Mouse (Mus musculus) gastrocnemius, adult 8-10 months (tissue): ENCODE data around the gene Tmem38b. TPM values are rescaled to one million over a fixed set of nuclear protein-coding genes. Genes with fewer than 3 reads are reported as not detected.

Experiments used
- DNase-seq, 2 experiments: peaks; one replicate each; pipeline ENCODE4 v3.0.0; 2022; ENCODE audit warnings: low spot score in 2 of 2
- total RNA-seq, 4 experiments: library from RNA; stranded (reverse); gene quantifications; 2 replicates each; pipeline ENCODE4 v1.2.4; 2022

Tmem38b gene
- total RNA-seq, 4 experiments from 2014 or later = 56.5 to 89.2 (median 63.7) TPM

DNA sequence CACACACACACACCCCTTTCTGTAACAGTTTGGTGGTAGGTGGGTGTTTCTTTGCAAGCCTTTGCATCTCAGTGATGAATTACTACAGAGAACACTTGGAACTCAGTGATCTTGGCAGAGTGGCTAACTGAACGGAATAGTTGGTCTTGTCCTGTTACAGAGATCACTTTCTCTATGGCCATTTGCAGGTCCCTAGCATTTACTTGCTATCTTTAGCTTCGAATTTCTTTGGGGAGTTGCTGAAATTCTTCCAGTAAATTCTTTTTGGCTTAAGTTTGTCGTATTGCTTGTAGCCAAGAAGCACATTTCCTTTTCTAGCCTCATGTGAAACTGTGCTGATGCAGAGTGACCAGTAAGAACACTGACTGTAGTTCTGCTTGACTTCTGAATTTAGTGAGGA lies 3.1 kb downstream of the Tmem38b start:
- no peak for DNase-seq

DNA sequence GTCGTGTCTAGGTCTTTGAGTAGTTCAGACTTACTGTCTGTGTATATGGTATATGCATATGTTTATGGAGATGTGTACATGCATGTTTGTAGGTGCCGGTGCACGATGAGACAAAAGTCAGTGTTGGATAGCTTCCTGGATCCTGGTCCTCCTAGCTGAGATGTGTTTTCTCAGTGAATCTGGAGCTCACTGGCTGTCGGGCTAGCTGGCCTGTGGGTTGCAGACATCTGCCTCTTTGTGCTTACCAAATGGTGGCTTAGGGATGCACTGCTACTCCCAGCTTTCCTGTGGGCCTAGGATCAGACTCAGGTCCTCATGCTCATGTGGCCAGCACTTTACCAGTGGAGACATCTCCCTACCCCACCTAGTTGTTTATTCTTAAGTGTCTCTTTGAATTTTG lies 4.2 kb downstream of the Tmem38b start:
- DNase-seq = no peak

DNA sequence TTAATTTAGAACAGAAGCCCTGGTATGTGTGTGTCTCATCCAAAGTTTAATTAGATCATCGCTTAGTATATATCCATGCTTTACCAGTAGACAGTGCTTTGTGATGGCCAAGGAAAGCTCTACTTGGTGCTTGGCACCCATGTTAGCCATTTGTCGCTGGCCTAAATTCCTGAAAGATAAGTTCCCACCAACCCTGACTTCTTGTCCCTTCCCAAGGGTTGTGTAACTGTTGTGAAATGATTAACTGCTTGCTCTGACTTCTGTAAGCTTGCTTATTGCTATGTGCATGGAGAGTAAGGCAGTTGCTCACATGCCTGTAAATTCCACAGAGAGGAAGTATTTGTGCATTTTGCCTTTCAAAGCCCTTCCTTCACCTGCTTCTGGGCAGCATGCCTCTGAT lies 4.7 kb downstream of the Tmem38b start:
- no peak for DNase-seq

DNA sequence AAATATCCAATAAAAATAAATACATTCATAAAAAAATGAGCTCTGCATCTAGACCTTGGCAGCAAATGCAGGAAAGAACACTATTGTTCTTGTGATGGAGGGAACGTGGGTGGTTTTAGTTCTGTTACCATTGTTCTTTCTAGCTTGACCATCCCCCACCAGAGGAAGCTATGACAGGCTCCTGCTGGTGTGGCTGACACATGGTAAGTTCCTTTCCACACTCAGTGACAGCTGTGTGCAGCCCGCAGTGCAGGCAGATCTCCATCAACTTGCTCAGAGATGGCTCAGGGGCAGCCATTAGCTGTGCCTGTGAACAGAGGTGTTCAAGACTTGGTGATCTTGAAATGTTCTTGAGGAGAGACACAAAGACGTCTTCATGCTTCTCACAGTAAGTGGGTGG lies 6.5 kb downstream of the Tmem38b start:
- no peak for DNase-seq

DNA sequence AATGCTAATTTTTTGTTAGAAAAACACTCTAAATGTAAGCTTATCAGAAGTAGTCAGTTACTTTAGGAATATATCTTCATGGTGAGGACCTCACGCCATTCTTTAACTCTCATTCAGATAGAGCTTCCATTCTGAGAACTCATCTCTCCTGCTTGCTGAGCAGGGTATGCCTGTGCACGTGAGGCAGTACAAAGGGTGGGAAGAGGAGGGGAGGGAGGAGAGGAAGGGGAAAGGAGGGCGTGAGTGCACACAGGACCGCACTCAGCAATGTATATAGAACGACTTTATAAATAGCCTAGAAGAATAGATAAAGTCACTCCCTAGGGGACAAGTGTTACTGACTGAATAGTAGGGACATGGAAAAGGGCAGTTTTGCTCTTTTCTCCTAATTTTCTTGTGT lies 11.1 kb downstream of the Tmem38b start:
- DNase-seq = no peak

DNA sequence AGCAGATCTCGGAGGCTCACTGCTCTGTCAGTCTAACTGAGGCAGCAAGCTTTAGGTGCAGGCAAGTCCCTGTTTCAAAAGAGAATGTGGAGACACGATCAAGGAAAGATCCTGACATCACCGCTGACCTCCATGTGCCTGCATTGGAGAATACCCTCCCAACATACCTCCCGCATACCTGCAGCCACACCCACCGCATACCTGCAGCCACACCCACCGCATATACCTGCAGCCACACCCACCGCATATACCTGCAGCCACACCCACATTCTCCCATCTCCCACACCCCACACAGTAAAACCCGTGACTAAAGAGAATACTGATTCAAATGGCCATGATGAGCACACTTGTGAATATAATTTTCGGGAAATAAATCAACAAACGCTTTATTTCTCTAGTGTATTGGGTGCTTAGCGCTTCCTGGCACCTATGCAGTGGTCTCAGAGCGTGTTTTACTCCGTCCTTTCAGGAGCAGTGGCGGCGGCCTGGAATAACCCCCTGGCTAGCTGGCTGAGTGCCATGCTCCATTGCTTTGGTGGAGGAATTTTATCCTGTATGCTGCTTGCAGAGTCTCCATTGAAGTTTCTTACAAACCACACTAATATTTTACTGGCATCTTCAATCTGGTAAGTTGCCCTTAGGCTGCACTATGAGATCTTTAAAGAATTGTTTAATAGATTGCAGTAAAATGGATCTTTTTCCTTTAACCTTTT lies 14.5 kb downstream of the Tmem38b start:
- no peak for DNase-seq

DNA sequence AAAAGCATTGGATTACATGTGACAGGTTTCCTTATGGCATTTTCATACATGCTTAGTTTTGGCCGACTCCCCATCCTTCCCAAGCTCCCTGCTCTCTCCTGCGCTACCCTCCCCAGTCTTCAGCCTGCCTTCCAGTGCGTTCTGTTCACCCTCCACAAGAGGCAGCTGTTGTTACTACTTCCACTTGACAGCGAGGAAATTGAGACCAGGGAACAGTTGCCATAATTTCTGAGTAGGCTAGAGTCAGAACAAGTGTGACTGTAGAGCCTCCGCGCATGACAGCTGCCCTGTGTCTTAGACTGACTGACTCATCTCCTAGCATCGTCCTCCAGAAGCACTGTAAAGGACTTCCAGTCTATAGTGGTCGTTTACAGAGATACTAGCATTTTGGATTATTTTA lies 17.7 kb downstream of the Tmem38b start:
- peak in 1 of 2 experiments; percentile 25 for DNase-seq

DNA sequence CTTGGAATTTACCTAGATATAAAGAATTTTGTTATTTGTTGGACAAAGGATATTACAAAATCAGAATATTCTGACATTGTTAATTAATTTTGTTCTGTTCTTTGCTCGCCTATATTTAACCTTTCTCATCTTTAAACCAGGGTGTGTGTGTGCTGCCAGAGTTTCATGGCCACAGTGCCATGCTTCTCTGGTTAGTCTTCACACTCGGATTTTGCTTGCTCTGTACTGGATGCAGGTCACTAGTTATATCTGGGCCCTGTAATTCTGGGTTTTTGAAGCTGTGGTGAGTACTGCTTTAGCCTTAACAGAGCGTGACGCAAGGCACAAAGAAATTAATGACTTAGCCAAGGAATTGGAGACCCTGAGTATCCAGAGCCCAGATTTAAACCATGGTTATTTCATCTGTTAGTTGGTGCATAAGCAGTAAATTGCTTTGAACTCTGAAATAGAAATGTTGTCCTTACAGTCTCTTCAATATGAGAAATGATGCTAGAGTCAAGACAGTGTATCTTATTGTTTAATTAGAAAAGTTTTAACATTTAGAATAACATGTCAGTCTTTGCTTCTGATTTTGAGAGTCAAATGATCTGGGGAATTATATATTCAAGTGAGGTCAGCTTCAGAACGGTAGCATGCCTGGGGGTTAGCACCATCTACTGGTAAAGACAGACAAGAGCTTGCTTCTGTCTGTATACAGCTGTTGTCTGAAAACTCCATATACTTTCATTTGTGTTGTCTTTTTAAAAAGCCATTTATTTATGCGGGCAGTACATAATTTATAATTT lies 19.2 kb downstream of the Tmem38b start:
- DNase-seq = no peak

DNA sequence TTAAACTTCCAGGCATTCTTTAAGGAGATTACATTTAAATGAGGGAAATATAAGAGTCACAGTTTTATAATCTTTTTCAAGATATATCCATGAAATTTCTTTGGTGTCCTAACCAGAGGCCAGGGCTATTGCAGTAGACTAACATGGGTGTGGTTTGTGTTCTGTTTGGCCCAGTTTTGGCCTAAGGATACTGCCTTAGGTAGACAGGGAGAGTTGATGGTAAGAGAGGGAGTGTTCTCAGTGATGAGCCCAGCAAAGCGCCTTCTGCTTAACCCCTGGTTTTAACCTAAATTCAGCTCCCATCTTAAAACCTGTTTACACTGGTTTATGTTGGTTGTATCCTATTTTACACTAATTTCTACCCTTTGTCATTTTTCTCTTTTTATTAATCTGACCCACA lies 19.8 kb downstream of the Tmem38b start:
- no peak for DNase-seq

DNA sequence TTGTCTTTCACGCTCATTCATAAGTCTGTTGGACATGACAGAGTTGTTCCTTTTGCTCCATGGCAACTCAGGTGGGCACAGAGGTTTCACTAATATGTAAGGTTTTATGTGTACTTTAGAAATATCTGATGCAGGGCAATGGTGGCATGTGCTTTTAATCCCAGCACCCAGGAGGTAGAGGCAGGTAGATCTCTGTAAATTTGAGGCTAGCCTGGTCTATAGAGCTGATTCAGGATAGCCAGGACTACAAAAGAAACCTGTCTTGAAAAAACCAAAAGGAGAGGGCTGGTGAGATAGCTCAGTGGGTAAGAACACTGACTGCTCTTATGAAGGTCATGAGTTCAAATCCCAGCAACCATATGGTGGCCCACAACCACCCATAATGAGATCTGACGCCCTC lies 20.5 kb downstream of the Tmem38b start:
- no peak for DNase-seq

DNA sequence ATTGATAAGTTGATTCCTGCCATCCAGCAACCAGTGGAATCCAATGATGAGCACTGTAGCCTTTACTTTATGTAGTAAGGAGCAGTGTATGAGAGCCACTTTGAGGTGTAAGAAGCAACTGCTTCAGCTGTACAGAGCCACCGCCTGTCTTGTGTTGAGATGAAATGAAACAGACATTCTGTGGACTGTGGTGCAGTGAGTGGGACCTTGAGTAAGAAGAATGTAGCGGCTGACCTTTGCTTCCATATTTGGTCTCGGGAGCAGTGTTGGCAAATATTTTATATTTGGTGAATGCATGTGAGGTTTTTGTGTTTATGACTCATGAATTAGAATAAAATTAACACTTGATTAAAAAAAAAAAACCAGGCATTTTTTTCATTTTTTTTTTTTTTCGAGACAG lies 21.7 kb downstream of the Tmem38b start:
- no peak for DNase-seq

DNA sequence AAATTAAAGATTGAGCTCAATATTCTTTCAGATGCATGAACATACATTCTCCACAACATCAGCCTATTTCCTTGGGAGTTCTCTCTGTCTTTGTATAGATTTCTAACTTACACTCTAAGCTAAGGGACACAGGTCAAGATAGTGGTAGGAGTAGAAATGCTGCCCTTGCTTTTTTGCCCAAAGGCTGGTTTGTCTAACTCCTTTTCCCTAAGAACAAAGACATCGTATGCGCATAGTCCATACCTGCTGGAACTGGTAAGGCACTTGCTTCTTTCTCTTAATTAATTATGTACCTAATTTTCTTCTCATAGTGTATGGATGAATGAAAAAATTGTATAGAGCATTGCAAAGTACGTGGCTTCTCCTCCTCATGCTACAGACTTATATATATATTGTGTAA lies 22.5 kb downstream of the Tmem38b start:
- DNase-seq = no peak

DNA sequence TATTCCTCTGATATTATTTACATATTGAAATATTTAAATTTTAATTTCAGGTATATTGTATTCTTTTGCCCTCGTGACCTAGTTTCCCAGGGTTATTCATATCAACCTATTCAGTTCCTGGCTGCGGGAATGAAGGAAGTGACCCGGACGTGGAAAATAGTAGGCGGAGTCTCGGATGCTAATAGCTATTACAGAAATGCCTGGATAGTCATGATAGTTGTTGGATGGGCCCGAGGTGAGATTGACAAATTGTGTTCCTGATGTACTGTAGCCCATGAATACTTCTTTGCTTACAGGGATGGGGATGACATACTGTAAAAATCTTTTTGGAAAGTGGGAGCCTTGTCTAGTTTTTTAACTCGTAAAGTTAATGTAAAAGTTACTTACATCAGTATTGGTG lies 23.0 kb downstream of the Tmem38b start:
- no peak for DNase-seq

DNA sequence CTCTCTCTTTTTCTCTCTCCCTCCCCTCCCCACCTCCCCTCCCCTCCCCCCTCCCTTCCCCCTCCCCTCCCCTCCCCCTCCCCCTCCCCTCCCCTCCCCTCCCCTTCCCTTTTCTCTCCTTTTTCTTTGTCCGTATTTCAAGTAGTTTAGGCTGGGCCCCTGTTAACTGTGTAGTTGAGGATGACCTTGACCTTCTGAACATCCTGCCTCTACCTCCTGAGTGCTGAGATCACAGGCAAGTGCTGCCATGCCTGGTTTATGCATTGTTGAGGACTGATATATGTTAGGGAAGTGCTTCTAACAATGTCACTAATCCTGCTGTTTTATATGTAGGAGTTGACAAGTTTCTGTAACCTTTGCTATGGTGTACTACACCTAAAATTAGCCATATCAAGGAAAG lies 24.0 kb downstream of the Tmem38b start:
- no peak for DNase-seq

DNA sequence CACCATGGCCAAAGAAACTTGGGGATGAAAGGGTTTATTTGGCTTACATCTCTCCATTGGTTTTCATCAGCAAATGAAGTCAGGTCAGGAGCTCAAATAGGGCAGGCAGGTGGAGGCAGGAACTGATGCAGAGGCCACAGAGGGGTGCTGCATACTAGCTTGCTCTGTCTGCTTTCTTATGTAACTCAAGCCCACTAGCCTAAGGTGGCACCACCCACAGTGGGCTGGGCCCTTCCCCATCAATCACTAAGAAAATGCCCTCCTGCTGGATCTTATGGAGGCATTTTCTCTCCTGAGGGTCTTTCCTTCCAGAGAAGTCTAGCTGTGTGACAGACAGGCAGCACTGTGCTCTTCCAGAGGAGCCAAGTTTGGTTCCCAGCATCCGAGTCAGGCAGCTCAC lies 27.5 kb downstream of the Tmem38b start:
- no peak for DNase-seq

DNA sequence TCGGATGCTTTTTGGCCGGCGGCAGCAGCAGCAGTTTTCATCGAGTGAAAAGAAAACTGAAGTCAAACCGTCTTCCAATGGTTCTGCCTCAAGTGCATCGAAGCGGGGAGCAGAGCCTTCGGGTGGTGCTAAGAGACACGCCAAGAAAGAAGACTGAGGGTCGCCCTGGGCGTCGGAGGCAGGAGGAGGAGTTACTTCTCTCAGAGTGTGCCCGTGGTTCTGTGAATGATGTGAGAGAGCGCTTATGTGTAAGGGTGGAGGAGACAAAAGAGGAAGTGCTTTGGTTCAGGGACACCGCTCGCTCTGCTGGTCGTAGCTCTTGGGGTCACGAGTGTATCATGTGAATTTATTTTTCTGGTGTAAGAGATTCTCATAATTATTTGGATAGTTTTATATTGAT lies 34.1 kb downstream of the Tmem38b start:
- DNase-seq = no peak

DNA sequence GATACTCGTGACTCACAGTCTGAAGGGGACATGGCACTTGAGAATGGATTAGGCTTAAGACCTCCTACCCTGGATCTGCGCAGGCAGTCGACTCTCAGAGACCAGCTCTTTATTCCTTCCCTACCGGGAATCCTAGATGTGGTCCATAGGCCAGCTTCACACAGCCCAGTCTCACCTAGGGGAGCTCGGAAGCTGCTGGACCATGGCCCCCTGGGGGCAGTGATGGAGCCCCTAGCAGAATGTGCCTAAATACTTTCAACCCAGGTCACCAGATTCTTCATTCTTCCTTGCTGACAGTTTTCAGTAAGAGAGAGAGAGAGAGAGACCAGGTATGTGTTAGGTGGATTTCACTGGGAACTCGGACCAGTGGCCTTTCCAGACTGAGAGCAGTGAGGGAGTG lies 36.3 kb downstream of the Tmem38b start:
- DNase-seq = no peak

DNA sequence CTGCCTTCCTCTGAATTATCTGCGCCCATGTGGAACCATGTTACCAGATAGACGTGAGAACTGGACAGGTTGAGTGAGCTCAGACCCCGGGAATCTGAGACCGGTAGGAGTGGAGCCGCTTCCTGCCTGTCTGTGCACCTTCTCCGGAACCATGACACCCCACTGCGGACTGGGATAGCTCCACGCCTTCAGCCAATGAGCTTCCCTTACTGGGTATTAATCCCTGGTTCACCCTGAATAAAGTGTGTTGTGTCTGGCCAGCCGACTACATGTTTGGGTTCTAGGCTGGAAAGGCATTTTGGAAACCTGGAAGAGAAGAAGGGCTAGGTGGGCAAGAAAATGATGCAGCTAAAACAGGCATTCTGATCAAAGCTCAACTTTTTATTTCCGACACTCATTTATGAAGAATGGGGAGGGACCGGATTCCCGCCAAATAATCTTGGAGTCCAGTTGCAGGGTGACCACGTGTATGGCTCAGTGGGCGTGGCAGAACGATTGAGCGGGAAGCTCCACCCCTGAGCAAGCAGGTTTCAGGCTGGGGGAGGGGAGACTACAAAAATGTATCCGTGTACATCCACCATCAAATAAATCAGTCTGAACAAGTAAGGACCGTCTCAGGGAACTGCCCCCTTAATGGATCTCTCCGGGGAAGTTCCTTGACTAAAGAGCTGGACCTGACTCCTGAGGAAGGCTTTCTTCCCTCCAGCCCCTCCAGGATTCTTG lies 38.4 kb downstream of the Tmem38b start:
- no peak for DNase-seq

DNA sequence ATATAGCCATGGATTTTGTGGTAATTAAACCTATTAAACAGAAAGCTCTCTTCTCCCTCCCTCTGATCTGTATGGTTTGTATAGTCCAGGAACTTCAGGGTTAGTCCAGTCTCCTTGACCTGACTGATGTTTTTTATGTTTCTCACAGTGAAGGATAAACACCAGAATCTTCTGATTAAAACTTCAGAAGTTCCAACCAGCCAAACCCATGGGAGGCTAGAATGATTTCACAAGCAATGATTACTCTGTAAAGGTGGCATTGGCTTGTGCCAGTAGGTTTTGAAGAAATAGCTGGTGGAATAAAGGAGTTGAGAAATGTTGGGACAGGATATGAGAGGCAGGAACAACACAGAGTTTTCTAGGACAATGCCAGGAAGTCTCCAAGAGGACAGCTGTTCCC lies 40.6 kb downstream of the Tmem38b start:
- no peak for DNase-seq

DNA sequence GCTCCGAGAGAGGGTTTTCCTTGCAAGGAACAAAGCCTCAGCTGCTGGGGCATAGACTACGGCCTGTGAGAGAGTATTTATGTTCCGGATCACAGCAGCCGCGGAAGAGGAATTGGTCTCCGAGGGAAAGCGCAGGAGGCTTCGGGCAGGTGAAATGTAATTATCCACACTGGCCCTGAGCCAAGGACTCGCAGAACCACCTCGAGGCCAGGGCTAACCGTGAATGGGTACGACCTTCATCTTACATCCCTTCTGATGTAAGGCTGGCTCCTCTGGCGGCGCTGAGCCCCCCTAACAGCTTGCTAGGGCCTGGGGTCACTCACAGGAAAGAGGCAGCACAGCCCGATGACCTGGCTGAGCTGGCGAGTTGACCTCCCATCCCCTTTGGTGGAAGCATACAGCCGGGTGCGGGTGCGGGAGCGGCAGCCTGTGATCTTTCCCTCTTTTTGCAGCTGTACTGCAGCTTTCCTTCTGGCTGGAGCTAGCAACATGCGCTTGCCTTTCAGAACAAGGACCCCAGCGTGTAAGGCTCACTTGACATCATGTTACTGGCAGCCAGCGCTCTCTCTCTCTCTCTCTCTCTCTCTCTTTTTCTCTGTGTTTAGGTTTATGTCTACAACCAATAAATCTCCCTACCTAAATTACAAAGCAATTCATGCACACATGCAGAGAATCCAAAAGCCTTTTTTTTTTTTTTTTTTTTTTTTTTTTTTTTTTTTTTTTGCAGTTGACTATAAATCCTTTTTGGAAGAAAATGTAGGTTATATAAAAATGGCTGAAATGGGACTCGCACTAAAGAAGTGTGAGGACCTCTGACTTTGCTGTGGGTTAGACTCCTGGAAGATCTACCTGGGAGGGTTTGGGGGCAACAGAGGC lies 52.9 kb downstream of the Tmem38b start:
- no peak for DNase-seq

DNA sequence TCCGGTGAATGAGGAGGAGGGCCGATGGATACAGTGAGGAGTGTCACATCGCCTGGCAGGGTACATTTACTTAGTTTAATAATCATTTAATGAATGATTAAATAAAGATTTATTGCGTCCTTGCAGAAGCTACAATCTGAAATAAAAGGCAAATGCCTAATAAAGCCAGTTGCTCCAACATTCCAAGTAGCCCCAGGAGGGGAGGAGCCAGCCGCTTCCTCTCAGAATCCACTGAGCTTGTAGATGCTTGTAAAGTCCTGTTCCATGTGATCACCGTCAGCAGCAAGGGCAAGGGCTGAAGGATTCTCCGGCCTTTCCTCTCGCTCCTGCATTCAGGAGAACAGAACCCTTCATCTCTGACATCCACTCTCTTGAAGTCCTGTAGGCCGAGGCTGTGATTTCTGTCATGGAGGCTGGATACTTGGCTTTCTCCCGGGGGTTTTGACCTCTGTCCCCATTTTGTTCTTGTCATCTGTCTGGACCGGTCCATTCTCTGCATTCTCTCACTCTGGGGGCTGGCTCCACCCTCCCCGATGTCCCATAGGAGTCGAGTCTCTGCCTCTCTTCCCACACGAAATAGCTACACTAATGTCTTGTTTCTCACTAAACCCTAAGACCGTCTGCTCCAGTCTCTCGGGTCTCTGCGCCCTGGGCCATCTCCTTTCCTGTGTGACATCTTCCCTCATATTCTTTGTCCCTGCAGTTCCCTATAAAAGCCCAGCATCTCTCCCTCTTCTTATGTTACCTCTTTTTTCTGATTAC lies 57.3 kb downstream of the Tmem38b start:
- DNase-seq = no peak
